Mouse (Mus musculus) splenic B cell, adult 2 months (primary cell): ENCODE data around the gene Ang4.
"Not testable (repeated sequence)": the region's sequence is repeated elsewhere in the genome, so short reads cannot be mapped to it uniquely, and the experiment has no call there.

Source experiments
- DNase-seq: peaks from one replicate; pipeline ENCODE4 v3.0.0-alpha.2; 2011; ENCODE audit warnings: low read depth, low spot score
- H3K27me3 ChIP-seq: 2 replicates; pipeline ENCODE4 v1.6.1; 2012; ENCODE audit warnings: mild to moderate bottlenecking, low read length, moderate library complexity, mixed read lengths; ENCODE audit not compliant: control insufficient read depth, poor library complexity, insufficient read depth, severe bottlenecking
- H3K36me3 ChIP-seq: 2 replicates; pipeline ENCODE4 v1.6.1; 2012; ENCODE audit warnings: mild to moderate bottlenecking, low read length, moderate library complexity, mixed read lengths; ENCODE audit not compliant: control insufficient read depth, poor library complexity, insufficient read depth, severe bottlenecking

The Ang4 gene

GRCm38 (mm10) chr14:51773490-51773889, at the start of gene Ang4:
Gene Ang4, minus strand, starts transcription at chr14:51773590.
- Histone ChIP-seq H3K27me3 (no peaks in the 10 kb centered on the region), H3K36me3 (no peaks in the 10 kb centered on the region)
- DNase-seq: no peak

- no peaks in the 10 kb centered on the region for H3K36me3 ChIP-seq
- no peak for DNase-seq
- no peaks in the 10 kb centered on the region for H3K27me3 ChIP-seq
These were observed 26.4 kb upstream of the Ang4 start, which contains the start of gene AY358078 for GRCm38 (mm10) chr14:51799746-51800145. Gene AY358078, plus strand, starts transcription at chr14:51800046.

DNA sequence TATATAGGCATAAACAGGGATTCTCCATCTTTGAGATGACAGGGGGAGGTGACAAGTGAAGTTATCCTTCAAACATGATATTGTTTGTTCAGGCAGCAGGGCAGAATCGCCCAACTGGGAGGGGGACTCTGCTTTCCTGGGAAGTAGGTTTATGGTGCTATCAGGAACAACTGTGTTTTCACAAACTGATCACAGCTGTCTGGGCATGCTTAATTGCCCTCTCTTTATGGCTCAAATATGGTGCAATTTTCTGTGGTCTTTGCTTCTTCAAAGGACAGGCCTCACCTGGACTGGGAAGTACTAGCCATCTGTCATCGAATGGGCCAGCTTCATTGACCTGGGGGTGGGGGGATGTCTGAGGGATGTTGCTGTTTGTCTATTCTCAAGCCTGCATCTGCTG, 20.7 kb upstream of the Ang4 start:
- Histone ChIP-seq H3K36me3 (no peaks in the 10 kb centered on the region), H3K27me3 (no peaks in the 10 kb centered on the region)
- DNase-seq: no peak

- DNase-seq: no peak
- H3K27me3 ChIP-seq: no peaks in the 10 kb centered on the region
- H3K36me3 ChIP-seq: no peaks in the 10 kb centered on the region
These were observed 15.8 kb upstream of the Ang4 start for GRCm38 (mm10) chr14:51789196-51789595.

DNA sequence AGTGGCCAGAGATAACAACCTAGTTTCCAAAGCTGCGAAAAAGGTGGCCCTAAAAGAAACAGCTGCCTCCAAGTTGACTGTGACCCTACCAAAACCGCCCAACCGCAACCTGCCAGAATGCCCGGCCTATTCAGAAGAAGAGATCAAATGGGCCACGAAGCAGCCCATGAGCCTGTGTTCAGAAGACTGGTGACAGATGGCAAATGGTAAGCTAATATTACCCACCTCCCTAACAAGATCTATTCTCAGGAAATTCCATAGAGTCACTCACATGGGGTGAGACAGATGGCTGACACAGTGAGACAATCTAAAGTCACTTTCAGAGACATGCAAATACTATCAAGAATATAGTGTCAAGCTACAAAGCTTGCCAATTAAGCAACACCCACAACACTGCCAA, 13.7 kb upstream of the Ang4 start:
- H3K36me3 ChIP-seq: no peaks in the 10 kb centered on the region

GRCm38 (mm10) chr14:51786335-51786734, 12.9 kb upstream of the Ang4 start:
- DNase-seq: no peak
- Histone ChIP-seq H3K27me3 (no peaks in the 10 kb centered on the region), H3K36me3 (no peaks in the 10 kb centered on the region)

More for the DNA sequence above, 13.7 kb upstream of the Ang4 start:
- DNase-seq: no peak
- H3K27me3 ChIP-seq: no peaks in the 10 kb centered on the region

DNA sequence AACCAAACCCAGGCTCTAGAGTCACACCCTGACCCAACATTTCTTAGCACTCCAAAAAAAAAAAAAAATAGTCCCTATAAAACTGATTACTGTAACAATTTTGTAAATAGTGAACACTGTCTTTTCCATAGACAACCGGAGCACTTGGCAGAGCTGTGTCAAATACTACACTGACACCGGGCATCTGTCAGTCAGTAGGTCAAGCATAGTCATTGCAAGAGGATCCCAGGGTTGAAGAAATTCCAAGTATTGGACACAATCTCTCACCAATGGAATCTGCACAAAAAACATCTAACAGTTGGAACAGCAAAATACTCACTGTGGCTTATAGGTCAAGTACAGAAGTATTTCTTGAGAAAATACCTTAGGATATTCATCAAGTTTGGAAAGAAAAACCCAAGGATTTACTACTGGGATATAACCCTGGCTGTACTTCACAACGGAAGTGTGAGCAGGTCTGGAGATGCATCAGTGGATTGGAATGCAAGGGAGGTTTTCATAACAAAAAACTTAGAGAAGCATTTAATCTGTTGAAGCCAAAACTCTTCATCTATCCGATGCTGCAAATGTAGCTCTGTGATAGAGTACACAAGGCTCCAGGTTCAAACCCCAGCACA, 5.6 kb upstream of the Ang4 start:
- Histone ChIP-seq H3K27me3 (no peaks in the 10 kb centered on the region), H3K36me3 (no peaks in the 10 kb centered on the region)
- DNase-seq: no peak

DNA sequence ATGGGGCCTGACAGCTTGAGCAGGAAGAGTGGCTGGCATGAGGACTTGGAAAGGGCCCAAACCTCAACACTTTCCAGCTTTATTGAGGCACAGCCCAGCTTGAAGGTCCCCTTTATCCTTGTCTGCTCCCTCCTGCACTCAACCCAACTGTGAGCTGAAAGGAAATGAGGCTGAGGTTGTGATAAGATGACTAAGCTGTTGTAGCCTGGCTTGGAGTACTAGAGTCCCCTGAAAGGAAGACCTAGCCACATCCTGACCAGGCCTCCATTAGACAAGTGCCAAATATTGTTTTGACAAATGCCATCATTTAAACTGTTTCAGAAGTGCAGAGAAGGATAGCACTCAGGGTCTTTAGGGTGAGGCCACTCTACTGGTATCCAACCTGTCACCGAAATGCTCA, 4.4 kb upstream of the Ang4 start:
- Histone ChIP-seq H3K27me3 (no peaks in the 10 kb centered on the region), H3K36me3 (no peaks in the 10 kb centered on the region)
- DNase-seq: no peak

DNA sequence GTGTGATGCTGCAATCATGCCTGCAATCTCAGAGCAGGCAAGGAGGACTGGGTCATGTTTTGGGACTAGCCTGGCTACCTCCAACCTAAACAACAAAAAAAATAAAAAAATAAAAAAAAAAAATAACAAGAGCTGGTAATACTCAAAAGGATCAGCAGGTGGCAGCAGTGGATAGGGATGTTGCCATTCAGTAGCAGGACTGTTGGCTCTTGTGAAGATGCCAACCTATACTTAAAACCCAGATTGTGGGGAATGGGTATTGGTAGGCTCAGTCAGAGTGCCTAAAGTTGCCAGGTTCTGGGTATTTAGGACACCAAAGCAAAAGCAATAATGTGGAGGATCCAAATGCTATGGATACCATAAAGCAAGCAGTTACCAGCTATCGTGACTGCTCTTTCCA, 2.0 kb downstream of the Ang4 start:
- H3K36me3 ChIP-seq, H3K27me3 ChIP-seq: not testable (repeated sequence)
- DNase-seq: peak; percentile 4

DNA sequence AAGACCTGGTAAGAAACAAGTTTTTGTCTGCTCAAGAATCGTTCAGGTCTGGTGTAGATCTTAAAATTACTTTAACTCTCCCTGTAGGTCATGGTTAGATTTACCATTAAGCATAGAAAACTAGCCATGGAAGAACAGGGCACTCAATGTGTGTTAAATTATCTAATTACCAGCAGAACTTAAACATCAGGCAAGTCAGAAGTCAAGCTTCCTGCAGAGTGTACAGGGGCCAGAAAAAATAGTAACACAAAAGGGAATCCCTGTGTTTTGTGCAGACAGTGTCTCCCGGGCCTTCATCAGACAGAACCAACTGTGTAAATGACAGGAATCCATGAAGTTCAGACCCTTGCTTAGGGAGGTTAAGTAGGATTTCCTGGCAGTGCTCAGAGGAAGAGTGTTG, 17.4 kb downstream of the Ang4 start:
- DNase-seq: no peak
- H3K27me3 ChIP-seq: no peaks in the 10 kb centered on the region
- H3K36me3 ChIP-seq: no peaks in the 10 kb centered on the region

GRCm38 (mm10) chr14:51740347-51741170, 32.8 kb downstream of the Ang4 start:
- DNase-seq: no peak
- no peaks in the 10 kb centered on the region; the same call in 1 of the 2 replicates for H3K27me3 ChIP-seq
- no peaks in the 10 kb centered on the region for H3K36me3 ChIP-seq

GRCm38 (mm10) chr14:51739150-51739993, 34.0 kb downstream of the Ang4 start:
- no peak for DNase-seq
- Histone ChIP-seq H3K36me3 (no peaks in the 10 kb centered on the region), H3K27me3 (no peaks in the 10 kb centered on the region; the same call in 1 of the 2 replicates)

- no peak for DNase-seq
These were observed 34.8 kb downstream of the Ang4 start for GRCm38 (mm10) chr14:51738411-51739149.

DNA sequence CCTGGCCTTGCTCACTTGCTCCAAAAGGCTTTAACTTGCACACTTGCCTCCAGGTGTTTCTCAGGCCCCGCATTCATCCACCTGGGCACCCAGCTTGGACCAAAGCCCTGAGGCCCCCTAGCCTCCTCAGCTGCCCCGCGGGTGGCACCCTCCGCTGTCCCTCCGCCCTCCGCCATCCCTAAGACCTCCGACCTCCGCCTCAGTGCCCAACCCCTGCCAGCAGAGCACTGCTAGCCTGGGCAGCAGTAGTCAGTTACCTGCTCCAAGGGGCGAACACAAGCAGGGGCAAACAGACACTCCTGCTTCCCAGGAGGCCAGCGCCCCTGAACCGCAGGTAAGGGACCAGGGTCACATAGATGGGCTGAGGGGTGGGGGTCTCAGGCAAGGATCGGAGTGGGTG, 35.4 kb downstream of the Ang4 start:
- DNase-seq: no peak
- Histone ChIP-seq H3K27me3 (no peaks in the 10 kb centered on the region; the same call in 1 of the 2 replicates), H3K36me3 (no peaks in the 10 kb centered on the region)

More at GRCm38 (mm10) chr14:51738411-51739149, 34.8 kb downstream of the Ang4 start:
- Histone ChIP-seq H3K36me3 (no peaks in the 10 kb centered on the region), H3K27me3 (no peaks in the 10 kb centered on the region; the same call in 1 of the 2 replicates)
